Mouse (Mus musculus) spleen, adult 2 months (tissue): Measurements from ENCODE around the gene Tfg.

ENCODE experiments used
- CTCF ChIP-seq: fragments of 200-500 bp; IDR thresholded peaks from 2 replicates; pipeline ENCODE4 v1.5.1; 2011; ENCODE audit warnings: mild to moderate bottlenecking, inconsistent platforms; ENCODE audit not compliant: insufficient read depth, insufficient read length, insufficient replicate concordance; ENCODE audit errors: extremely low read depth
- POLR2A ChIP-seq: fragments of 200-500 bp; IDR thresholded peaks from 2 replicates; pipeline ENCODE4 v1.6.1; 2011; ENCODE audit warnings: low read depth, low read length, inconsistent platforms

DNA sequence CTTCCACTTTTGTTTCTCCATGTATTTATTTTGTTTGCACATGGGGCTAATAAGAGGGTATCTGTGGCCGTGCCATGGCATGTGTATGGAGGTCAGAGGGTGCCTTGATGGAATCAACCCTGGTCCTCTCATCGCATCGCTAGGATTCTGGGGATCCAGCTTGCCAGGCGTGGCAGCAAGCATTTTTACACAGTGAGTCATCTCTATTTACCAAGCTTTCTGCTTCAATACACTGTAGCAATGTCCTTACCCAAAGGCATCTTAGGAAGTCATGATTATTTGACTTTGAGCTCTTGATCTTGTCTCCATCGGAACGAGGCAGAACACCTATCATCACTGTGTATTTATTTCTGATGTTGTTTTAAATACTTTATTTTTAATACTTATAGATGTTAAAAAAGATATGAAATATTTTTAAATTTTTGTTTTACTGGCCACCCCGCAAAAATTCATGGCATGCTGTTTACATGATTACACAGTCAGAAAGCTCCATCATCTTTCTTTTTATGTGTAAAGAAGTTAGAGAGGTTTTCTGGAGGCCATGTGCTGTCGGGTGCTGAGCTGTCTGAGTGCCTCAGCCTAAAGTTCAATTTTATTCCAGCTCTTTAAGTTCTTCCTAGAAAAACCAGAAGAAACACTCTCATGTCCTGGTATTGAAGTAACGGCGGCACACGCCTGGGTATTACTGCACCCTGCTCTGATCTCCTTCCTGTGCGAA lies 61.9 kb downstream of the Tfg start:
- no peak for TF ChIP-seq POLR2A
- TF ChIP-seq CTCF: no peak
